Mouse (Mus musculus) spleen, postnatal 10 days (tissue): Measurements from ENCODE around the gene Inpp5b.
"Not testable (repeated sequence)": the region's sequence is repeated elsewhere in the genome, so short reads cannot be mapped to it uniquely, and the experiment has no call there.

Experiments
- DNase-seq, 2 experiments: peaks; one replicate each; pipeline ENCODE4 v3.0.0; 2021 to 2022; ENCODE audit warnings: low spot score in 2 of 2

Gene Inpp5b

GRCm38 (mm10) chr4:124709961-124710446 is 31.6 kb upstream of the Inpp5b start:
- DNase-seq: peak in 1 of 2 experiments; percentile 31

DNA sequence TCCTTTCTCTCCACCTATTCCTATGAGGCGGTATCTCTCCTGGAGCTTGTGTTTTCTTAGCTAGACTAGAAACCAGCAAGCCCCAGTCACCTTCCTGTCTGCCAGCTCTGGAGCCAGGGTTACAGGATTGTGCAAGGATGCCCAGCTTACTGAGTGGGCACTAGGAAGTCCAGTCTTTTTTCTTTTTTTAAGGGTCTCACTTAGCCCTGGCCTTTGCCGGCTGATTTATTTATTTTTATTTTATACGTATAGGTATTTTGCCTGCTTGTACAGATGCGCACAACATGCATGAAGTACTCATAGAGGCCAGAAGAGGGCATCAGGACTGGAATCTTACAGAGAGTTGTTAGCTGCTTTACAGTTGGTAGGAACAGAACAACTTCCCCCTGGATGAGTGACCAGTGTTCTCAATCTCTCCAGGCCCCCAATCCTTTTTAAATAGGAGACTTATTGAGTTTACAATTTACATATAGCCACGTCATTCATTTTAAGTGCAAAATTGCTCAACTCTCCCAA is 30.8 kb upstream of the Inpp5b start:
- peak in 1 of 2 experiments; percentile 62 for DNase-seq

GRCm38 (mm10) chr4:124712618-124713017 is 29.0 kb upstream of the Inpp5b start:
- no peak for DNase-seq

DNA sequence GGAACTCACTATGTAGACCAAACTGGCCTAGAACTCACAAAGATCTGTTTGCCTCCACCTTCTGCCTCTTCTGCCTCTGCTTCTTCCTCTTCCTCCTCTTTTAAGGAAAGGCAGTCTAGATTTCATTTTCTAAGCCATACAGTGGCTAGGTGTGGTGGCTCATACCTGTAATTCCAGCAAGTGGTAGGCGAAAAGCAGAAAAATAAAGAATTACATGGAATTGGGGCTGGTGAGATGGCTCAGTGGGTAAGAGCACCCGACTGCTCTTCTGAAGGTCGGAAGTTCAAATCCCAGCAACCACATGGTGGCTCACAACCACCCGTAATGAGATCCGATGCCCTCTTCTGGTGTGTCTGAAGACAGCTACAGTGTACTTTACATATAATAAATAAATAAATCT is 27.8 kb upstream of the Inpp5b start:
- DNase-seq: not testable (repeated sequence)

- DNase-seq: peak; percentile 85 to 94
Measured at GRCm38 (mm10) chr4:124714545-124715481, 26.8 kb upstream of the Inpp5b start, which contains the start of gene Sf3a3. Sf3a3 (plus strand) TSS chr4:124714776.

- no peak for DNase-seq
Measured at GRCm38 (mm10) chr4:124719101-124719500, 22.5 kb upstream of the Inpp5b start.

GRCm38 (mm10) chr4:124726121-124726520 is 15.5 kb upstream of the Inpp5b start:
- DNase-seq: no peak

GRCm38 (mm10) chr4:124736952-124737351 is 4.7 kb upstream of the Inpp5b start:
- DNase-seq: no peak

DNA sequence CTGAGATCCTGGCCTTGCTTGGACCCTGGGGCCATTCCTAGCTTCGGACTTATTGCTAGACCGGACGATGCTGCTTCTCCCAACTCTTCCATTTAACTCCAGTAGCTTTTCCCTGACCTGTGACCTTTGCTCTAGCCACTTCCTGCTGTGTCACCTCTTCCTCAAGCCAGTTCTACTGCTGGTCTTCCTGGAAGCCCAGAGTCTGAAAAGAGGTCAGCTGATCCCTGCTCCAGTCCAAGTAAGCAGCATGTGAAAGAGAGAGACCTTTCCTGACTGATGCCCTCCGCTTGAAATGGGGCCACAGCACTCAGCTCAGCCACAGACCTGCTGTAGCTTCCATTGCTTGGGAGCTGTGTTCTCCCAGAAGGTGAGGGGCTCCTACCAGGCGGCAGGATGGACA is 4.2 kb upstream of the Inpp5b start:
- DNase-seq: no peak

DNA sequence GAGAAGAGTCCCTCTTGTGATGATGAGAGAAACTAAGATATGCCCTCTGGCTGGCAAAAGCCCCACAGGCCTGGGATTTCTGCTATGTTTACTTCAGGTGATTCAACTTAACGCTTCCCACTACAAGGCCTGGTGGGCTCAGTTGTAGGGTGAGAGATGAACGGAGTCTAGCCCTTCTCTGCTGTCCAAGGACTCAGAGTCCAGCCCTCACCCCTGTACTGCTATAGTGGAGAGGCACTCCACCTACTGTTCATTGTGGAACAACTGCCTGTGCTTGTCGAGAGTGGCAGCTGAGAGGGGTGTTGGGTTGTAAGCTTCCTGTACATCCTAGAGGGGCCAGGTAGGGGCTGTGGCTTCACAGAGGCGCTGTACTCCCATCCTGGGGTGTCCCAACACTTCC is 3.6 kb upstream of the Inpp5b start:
- DNase-seq: no peak

DNA sequence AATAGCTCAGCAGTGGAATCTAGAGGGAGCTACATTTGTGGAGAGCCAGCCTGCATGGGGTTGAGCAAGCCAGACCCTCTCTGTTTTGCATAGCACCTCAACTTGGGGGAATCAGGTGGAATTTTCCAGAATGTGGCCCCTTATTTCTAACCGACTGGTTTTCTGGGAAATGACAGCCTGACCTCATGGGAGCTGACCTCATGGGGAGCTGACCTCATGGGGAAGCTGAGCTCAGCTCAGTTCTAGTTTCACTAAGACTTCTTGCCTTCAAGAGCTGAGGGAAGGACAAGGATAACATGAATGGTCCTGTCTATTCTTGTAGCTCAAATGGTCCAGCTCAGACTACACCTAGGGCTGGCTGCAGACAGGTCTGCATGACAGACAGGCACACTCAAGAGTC is 2.9 kb upstream of the Inpp5b start:
- no peak for DNase-seq

GRCm38 (mm10) chr4:124742839-124743238 is 1.2 kb downstream of the Inpp5b start:
- DNase-seq: no peak

GRCm38 (mm10) chr4:124746577-124746976 is 4.9 kb downstream of the Inpp5b start:
- DNase-seq: no peak

DNA sequence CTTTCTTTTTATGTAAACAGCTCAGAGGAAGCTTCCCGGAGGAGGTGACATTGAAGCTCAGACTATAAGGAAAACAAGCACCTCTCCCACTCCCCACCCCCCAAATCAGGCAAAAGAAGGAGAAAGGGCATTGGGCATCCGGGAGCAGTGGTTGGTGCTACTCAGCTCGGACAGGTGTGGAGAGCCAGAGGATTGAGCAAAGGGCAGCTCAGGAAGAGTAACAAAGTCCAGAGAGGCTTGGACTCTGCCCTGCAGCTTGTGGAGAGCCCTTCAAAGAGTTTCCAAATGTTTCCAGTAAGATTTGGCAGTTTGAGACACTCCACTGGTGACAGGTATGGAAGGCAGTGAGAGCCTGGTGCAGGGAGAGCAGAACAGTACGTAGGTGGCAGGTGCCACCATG is 6.2 kb downstream of the Inpp5b start:
- no peak for DNase-seq

DNA sequence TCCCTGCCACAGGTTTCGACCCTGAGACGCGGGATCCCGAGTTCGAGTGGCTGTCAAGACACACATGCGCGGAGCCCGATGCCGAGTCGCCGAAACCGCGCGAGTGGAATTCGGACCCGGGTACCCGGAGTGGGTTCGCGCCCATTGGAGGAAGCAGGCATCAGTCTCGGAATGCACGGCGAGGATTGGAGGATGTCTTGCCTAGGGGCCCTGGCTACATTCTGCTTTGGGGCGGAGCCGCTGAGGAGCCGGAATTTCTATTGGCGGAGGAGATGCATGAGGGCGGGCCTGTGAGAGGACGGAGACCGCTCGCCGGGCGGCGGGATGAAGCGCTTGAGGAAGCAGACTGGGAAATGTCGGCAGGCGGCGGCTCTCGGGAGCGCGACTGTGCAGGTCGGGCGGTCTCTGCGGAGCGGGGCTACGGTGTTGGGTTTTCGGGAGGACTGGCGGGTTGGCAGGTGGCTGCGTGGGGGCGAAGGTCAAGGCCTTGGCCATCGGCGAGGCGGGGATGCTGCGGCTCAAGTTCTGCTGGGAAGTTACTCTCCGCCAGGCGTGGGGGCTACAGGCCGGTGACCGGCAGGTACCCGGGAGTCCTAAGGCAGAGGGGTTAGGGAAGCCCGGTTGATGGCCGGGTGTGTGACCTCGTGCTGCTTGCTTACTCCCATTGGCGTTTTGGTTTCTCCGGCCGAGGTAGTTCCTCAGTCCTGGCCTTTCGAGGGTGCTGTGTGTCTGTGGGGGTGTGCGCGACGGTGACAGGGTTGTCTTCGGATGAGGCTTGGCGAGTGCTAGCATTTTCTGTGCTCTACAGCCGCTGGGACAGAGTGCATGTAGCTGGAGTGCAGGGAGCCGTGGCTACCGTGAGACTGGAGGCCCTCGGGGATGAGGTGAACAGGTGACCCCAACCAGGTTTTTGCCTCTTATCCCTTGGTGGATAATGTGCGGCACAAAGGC is 9.9 kb downstream of the Inpp5b start:
- peak; percentile 97 to 98 for DNase-seq

DNA sequence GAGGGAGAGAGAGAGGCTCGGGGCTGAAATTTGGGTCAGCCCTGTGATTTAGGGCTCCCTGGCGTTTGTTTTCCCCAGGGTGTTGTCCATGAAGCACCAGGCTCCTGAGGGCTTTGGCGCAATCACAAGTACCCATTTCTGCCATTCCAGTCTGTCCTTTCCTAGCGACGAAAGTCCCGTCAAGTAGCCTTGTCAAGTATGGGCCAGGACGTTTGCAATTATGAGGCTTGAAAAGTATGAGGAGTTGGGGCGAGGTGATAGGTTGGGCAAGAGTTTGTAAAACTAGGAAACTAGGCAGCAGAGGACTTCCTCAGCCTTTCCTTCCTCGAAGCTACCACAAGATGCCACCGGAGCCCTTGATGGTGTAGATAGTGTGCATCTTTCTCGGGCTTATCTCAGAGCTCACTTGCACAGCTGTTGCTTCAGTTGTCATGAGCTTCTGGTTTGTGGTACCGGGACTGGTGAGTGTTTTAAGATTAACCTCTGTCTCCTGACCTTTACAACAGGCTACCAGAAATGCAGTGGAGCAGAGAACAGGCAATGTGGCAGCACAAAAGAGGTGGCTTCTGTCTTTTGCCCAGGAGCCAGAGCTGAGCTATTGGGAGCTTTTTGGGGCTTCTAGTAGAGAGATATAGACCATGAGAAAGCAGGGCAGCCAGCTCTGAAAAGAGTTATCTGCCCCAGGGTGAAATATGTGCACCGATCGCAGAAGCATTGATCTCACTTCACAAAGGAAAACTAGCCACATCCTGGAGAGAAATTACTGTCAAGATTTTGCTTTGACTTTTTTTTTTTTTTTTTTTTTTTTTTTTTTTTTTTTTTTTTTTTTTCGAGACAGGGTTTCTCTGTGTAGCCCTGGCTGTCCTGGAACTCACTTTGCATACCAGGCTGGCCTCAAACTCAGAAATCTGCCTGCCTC is 10.9 kb downstream of the Inpp5b start:
- peak; percentile 54 for DNase-seq

GRCm38 (mm10) chr4:124755526-124755925 is 13.9 kb downstream of the Inpp5b start:
- no peak for DNase-seq

DNA sequence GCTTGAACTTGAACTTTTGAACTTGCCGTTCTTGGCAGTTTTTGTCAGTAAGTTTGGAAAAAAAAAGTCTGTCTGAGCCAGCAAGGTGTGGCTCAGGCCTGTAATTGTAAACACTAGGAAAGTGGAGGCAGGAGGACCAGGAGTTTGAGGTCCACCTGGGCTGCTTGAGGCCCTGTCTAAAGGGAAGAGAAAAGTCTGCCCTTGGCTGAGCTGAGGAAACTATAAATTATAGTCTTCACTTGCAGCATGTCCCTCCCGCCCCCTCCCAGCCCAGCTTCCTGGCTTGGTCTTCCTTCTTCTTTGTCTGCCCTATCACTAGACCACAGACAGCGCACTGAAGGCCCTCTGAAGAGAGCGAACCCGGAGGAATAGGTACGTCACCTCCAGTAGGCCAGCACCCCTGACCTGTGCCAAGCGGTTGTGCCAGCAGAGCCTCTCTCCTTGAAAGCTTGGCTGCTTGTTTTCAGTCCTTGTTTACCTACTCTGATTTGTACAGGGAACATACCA is 17.7 kb downstream of the Inpp5b start:
- no peak for DNase-seq

GRCm38 (mm10) chr4:124761201-124761600 is 19.6 kb downstream of the Inpp5b start:
- no peak for DNase-seq

- DNase-seq: no peak
Measured at GRCm38 (mm10) chr4:124762858-124763452, 21.3 kb downstream of the Inpp5b start.
